Mouse (Mus musculus) megakaryocyte, embryonic 14.5 days (primary cell): Measurements from ENCODE around the gene Gm20388.

Experiments used
- FLI1 ChIP-seq: IDR thresholded peaks from 2 replicates; pipeline ENCODE4 v1.6.1; 2012; ENCODE audit warnings: low read length, inconsistent platforms, mixed read lengths
- GATA1 ChIP-seq: IDR thresholded peaks from 3 replicates; pipeline ENCODE4 v1.6.1; 2012; ENCODE audit warnings: mixed read lengths, low read length, inconsistent platforms, borderline replicate concordance

DNA sequence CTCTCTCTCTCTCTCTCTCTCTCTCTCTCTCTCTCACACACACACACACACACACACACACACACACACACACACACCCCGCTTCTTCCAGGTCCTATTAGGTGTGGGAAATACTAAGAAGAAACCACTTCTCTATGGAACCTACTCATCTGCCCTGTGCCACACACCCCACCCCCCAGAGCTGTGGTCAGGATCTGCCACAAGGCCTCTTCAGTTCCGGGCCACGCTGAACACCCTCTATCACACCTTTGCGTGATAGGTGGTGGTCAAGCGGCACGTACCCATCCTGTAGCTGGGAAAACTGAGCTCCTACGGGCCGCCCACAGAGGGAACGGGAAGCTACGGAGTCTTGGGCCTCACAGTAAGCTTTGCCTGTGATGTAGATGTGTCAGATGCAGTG lies 555.6 kb downstream of the Gm20388 start:
- TF ChIP-seq GATA1 = no peak
- no peak for TF ChIP-seq FLI1
